Mouse (Mus musculus) hindlimb bud, embryonic 11.5 days (tissue): ENCODE results near the gene Eng.

ENCODE experiments used
- DNase-seq: peaks from one replicate; pipeline ENCODE4 v3.0.0-alpha.2; 2012; ENCODE audit warnings: low read depth, low spot score; ENCODE audit errors: extremely low spot score

The Eng gene

GRCm38 (mm10) chr2:32680051-32680451 lies 33.7 kb downstream of the Eng start:
- no peak for DNase-seq

GRCm38 (mm10) chr2:32680961-32681650 lies 34.7 kb downstream of the Eng start:
- DNase-seq: no peak

- no peak for DNase-seq
Observed at GRCm38 (mm10) chr2:32681754-32682153, 35.4 kb downstream of the Eng start.

- no peak for DNase-seq
Observed at GRCm38 (mm10) chr2:32682721-32683417, 36.5 kb downstream of the Eng start.

- no peak for DNase-seq
Observed at GRCm38 (mm10) chr2:32683701-32684100, 37.3 kb downstream of the Eng start.

- no peak for DNase-seq
Observed at GRCm38 (mm10) chr2:32684681-32685428, 38.5 kb downstream of the Eng start.

- DNase-seq: no peak
Observed at GRCm38 (mm10) chr2:32685807-32686206, 39.4 kb downstream of the Eng start.

- DNase-seq: no peak
Observed at GRCm38 (mm10) chr2:32686640-32687039, 40.2 kb downstream of the Eng start.

- no peak for DNase-seq
Observed at GRCm38 (mm10) chr2:32687562-32687961, 41.2 kb downstream of the Eng start.

- peak; percentile 85 for DNase-seq
Observed at GRCm38 (mm10) chr2:32689420-32689819, 43.0 kb downstream of the Eng start.

- no peak for DNase-seq
Observed at GRCm38 (mm10) chr2:32691041-32691440, 44.6 kb downstream of the Eng start.

GRCm38 (mm10) chr2:32692496-32692895 lies 46.1 kb downstream of the Eng start:
- DNase-seq: no peak

GRCm38 (mm10) chr2:32693282-32693681 lies 46.9 kb downstream of the Eng start:
- DNase-seq: no peak

- peak; percentile 91 for DNase-seq
Observed at GRCm38 (mm10) chr2:32693823-32694411, 47.5 kb downstream of the Eng start.

GRCm38 (mm10) chr2:32694691-32695090 lies 48.3 kb downstream of the Eng start:
- DNase-seq: no peak

- no peak for DNase-seq
Observed at GRCm38 (mm10) chr2:32699680-32700079, 53.3 kb downstream of the Eng start.

- DNase-seq: no peak
Observed at GRCm38 (mm10) chr2:32700966-32701743, 54.8 kb downstream of the Eng start.

GRCm38 (mm10) chr2:32703046-32703445 lies 56.7 kb downstream of the Eng start:
- no peak for DNase-seq

GRCm38 (mm10) chr2:32704021-32704421 lies 57.6 kb downstream of the Eng start, which contains the start of gene Fpgs:
Gene Fpgs (minus strand): TSS chr2:32704145.
- no peak for DNase-seq

GRCm38 (mm10) chr2:32705018-32705417 lies 58.6 kb downstream of the Eng start:
- no peak for DNase-seq

GRCm38 (mm10) chr2:32706971-32707370 lies 60.6 kb downstream of the Eng start:
- no peak for DNase-seq
